Mouse (Mus musculus) neural tube, embryonic 14.5 days (tissue): ENCODE measurements around the gene Mpv17l. TPM values are rescaled to one million over a fixed set of nuclear protein-coding genes. Genes with fewer than 3 reads are reported as not detected.

Experiments
- ATAC-seq: fragments of 200-750 bp; cut with Nextera tagmentation; 2 replicates; pipeline ENCODE4 v1.8.0; 2017; ENCODE audit warnings: low read depth, mild to moderate bottlenecking, moderate TSS enrichment, moderate library complexity
- H3K27ac ChIP-seq: fragments of 300-500 bp; sonication (generic); 2 replicates; pipeline ENCODE4 v1.5.1; 2014; ENCODE audit warnings: low read depth, mild to moderate bottlenecking, control low read depth, low read length, moderate library complexity, mixed read lengths
- H3K27me3 ChIP-seq: fragments of 300-500 bp; sonication (generic); 2 replicates; pipeline ENCODE4 v1.6.1; 2014; ENCODE audit warnings: low read length; ENCODE audit not compliant: control insufficient read depth, insufficient read depth
- H3K36me3 ChIP-seq: fragments of 300-500 bp; sonication (generic); 2 replicates; pipeline ENCODE4 v1.6.1; 2014; ENCODE audit warnings: low read length, mixed read lengths; ENCODE audit not compliant: control insufficient read depth, insufficient read depth
- H3K4me1 ChIP-seq: fragments of 300-500 bp; sonication (generic); 2 replicates; pipeline ENCODE4 v1.6.1; 2014; ENCODE audit warnings: low read length; ENCODE audit not compliant: control insufficient read depth, insufficient read depth
- H3K4me2 ChIP-seq: fragments of 300-500 bp; sonication (generic); 2 replicates; pipeline ENCODE4 v1.6.1; 2014; ENCODE audit warnings: mild to moderate bottlenecking, low read depth, low read length, control low read depth
- H3K4me3 ChIP-seq: fragments of 300-500 bp; sonication (generic); 2 replicates; pipeline ENCODE4 v1.5.1; 2014; ENCODE audit warnings: low read depth, low read length, control low read depth, mixed read lengths
- H3K9ac ChIP-seq: fragments of 300-500 bp; sonication (generic); replicated peaks from 2 replicates; pipeline ENCODE4 v1.6.1; 2014; ENCODE audit warnings: low read depth, mild to moderate bottlenecking, control low read depth, low read length, mixed read lengths
- H3K9me3 ChIP-seq: fragments of 300-500 bp; sonication (generic); 2 replicates; pipeline ENCODE4 v1.6.1; 2016; ENCODE audit warnings: low read length; ENCODE audit not compliant: control insufficient read depth
- WGBS: fragments of 180-500 bp; shearing (Covaris S2); extraction: QIAGEN DNeasy Blood & Tissue Kit; methylation state at CpG from one replicate; pipeline ENCODE4 v1.1.7; 2014; 5-methylcytosine and 5-hydroxymethylcytosine counted together
- polyA plus RNA-seq: library from polyadenylated mRNA; unstranded; fragments of >200 nt; fragmentation: Nextera tagmentation; extraction: Ambion mirVana; gene quantifications from 2 replicates; pipeline ENCODE4 v1.2.1, GENCODE M21; 2014

The Mpv17l gene
- polyA plus RNA-seq, 1 experiment from 2014 or later, result 52.7 TPM

DNA sequence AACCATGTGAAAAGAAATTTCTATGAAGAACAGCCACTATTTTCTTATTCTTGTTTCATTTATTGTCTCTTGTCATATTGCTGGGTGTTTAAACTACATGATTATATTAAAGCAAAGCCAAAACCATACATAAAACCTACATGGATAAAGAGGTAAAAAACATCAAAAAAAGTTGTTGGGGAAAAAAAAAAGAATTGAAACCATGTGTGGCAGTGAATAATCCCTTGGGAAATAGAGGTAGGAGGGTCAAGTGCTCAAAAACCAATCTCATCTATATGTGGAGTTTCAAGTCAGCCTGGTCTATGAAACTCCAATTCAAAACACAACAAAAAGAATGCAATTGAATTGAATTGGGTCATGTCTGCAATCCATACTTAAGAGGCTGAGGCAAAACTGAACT, 10.1 kb upstream of the Mpv17l start:
- no peaks in the 10 kb centered on the region for H3K36me3 ChIP-seq
- H3K27me3 ChIP-seq, result no peaks in the 10 kb centered on the region
- no peak overlapping the region for H3K27ac ChIP-seq
- no peaks in the 10 kb centered on the region for H3K9me3 ChIP-seq
- H3K4me3 ChIP-seq, result no peak overlapping the region
- H3K9ac ChIP-seq, result no peak overlapping the region
- no peaks in the 10 kb centered on the region for H3K4me1 ChIP-seq
- no peak for ATAC-seq
- no peak overlapping the region for H3K4me2 ChIP-seq

DNA sequence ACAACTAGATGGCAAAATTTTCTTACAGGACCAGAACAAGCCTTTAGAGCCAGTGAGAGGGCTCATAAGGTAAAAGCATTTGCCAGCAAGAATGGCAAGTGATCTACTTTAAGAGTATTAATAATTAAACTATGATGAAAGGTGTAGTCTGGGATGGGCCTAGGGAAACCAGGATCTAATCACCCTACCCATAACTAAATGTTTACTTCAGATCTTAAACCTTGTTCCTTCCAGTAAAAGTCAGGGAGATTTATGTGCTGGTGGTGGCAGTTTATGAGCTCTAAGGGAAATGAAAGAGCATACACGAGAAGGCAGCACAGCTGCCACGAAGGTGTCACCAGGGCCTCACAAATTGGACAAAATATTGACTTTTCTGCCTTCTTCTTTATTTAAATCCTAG, 8.9 kb upstream of the Mpv17l start:
- WGBS, result 55% methylated on average over 2 of the region's 2 CpGs
- no peak overlapping the region for H3K4me2 ChIP-seq
- no peak for ATAC-seq

DNA sequence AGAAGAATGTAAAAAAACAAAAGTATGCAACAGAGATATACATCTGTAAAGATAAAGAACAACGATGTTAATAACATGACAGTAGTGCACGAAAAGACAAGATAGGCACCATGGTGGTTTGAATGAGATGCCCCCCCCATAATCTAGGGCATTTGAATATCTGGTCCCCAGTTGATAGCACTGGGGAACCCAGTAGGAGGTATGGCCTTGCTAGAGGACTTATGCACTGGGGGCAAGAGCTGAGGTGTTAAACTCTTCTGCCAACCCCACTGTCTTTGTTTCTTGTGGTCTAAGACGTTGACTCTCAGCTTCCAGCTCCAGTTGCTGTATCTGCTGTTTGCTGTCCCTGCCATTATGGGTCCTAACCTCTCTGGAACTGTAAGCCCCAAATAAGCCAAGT, 7.2 kb upstream of the Mpv17l start:
- H3K4me1 ChIP-seq, result no peaks in the 10 kb centered on the region
- no peak overlapping the region for H3K27ac ChIP-seq
- H3K9ac ChIP-seq, result no peak overlapping the region
- H3K4me2 ChIP-seq, result no peak overlapping the region
- H3K27me3 ChIP-seq, result no peaks in the 10 kb centered on the region
- ATAC-seq, result no peak
- no peaks in the 10 kb centered on the region for H3K36me3 ChIP-seq
- H3K9me3 ChIP-seq, result no peaks in the 10 kb centered on the region
- no peak overlapping the region for H3K4me3 ChIP-seq
- 89% methylated on average over 3 of the region's 3 CpGs for WGBS

More for the DNA sequence above, 8.9 kb upstream of the Mpv17l start:
- H3K27me3 ChIP-seq, result no peaks in the 10 kb centered on the region
- H3K4me1 ChIP-seq, result no peaks in the 10 kb centered on the region
- no peak overlapping the region for H3K27ac ChIP-seq
- H3K9me3 ChIP-seq, result no peaks in the 10 kb centered on the region
- H3K36me3 ChIP-seq, result no peaks in the 10 kb centered on the region
- no peak overlapping the region for H3K4me3 ChIP-seq
- no peak overlapping the region for H3K9ac ChIP-seq

DNA sequence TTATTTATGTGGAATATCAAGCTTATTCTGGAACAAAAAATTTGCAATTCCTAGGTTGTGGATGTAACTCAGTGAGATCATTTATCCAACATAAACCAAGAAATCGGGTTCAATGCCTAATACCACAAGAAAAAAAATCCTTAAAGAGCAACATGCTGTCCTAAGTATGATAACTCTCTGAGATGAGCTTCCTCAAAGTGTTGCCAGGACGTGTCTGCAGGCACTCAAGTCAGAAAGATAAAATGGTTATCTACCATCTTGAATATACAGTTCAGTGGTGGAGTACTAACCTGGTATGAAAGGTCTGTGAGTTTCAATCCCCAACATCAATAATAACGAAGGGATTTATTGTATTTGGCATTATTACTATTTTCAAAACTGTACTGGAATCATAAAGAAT, 6.6 kb upstream of the Mpv17l start:
- no peak for ATAC-seq
- Histone ChIP-seq H3K36me3 (no peaks in the 10 kb centered on the region), H3K9ac (no peak overlapping the region), H3K4me1 (0 out of 2 replicates have a peak, but pooled peaks cover under 1% of the 10 kb centered on the region), H3K27ac (no peak overlapping the region), H3K27me3 (no peaks in the 10 kb centered on the region), H3K9me3 (no peaks in the 10 kb centered on the region), H3K4me2 (no peak overlapping the region), H3K4me3 (no peak overlapping the region)
- WGBS, result 89% methylated on average over 3 of the region's 3 CpGs

DNA sequence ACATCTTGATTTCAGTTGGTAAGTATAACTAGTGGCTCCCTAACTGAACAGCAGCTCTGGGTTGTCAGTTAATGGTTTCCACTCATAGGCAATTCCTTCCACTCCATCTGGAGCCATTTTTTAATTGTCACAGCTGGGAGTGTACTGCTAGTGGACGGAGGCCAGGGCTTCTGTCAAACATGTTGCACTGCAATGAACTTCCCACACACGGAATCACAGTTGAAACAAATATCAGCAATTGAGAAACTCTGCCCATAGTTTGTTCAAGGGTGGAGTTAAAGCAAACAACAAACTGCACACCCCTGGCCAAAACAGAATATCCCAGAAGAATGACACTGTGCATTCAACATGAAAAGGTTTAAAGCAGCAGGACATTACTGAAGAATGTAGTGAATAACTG, 4.0 kb upstream of the Mpv17l start:
- no peaks in the 10 kb centered on the region for H3K36me3 ChIP-seq
- no peak overlapping the region for H3K4me2 ChIP-seq
- no peak overlapping the region for H3K9ac ChIP-seq
- no peaks in the 10 kb centered on the region for H3K27me3 ChIP-seq
- no peak overlapping the region for H3K4me3 ChIP-seq
- H3K27ac ChIP-seq, result no peak overlapping the region
- 67% methylated on average over 2 of the region's 2 CpGs for WGBS
- peaks cover 9% of the 10 kb centered on the region; the same call in 1 of the 2 replicates for H3K4me1 ChIP-seq
- ATAC-seq, result no peak
- no peaks in the 10 kb centered on the region for H3K9me3 ChIP-seq

DNA sequence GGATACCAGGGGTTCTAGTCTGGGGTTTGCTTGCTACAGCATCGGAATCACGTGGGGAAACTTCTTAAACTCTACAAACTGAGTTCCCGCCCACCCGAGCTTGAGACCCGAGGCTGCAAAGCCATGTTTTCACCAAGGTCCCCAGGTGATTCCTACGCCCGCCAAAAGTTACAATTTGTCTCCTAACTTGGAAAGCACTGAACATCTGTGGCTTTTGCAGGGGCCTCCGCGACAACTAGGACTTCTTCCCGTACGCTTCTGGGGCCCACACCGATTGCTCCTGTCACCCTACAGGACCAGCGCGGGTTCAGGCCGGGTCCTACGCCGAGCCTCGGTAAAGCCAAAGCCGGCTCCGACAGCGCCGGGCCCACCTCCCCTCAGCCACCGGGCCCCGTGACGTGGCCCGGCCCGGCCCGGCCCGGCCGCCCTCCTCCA, 547 bp upstream of the Mpv17l start:
- H3K9me3 ChIP-seq, result no peaks in the 10 kb centered on the region
- H3K27me3 ChIP-seq, result no peaks in the 10 kb centered on the region
- peak; percentile 73; the same call in 1 of the 2 replicates for ATAC-seq
- peaks cover 9% of the 10 kb centered on the region; the same call in 1 of the 2 replicates for H3K4me1 ChIP-seq
- WGBS, result 1% methylated on average over 30 of the region's 30 CpGs
- H3K36me3 ChIP-seq, result no peaks in the 10 kb centered on the region
- H3K4me3 ChIP-seq, result peak overlapping the region; percentile 93
- H3K4me2 ChIP-seq, result peak overlapping the region; percentile 75
- peak overlapping the region; percentile 69 for H3K9ac ChIP-seq
- peak overlapping the region; percentile 83 for H3K27ac ChIP-seq

DNA sequence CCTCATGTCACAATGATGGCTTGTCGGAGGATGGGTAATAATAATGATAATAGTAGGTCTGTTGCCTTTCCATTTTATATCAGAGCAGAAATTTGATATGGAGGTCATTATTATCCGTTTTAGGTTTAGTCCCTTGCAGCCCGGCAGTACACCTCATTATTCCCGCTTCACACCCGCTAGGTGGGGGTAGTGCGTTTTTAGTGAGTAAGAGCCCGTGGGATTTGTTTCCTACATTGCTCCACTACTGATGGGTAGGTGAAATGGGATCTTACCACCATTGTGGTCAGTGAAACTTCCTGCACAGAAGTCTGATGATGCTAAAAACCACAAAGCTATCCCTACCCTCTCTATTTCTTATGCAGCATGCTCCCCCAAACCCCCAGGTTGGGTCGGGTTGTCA, 527 bp downstream of the Mpv17l start:
- 6% methylated on average over 8 of the region's 8 CpGs for WGBS
- ATAC-seq, result peak; percentile 88
- H3K4me1 ChIP-seq, result peaks cover 9% of the 10 kb centered on the region; the same call in 1 of the 2 replicates

DNA sequence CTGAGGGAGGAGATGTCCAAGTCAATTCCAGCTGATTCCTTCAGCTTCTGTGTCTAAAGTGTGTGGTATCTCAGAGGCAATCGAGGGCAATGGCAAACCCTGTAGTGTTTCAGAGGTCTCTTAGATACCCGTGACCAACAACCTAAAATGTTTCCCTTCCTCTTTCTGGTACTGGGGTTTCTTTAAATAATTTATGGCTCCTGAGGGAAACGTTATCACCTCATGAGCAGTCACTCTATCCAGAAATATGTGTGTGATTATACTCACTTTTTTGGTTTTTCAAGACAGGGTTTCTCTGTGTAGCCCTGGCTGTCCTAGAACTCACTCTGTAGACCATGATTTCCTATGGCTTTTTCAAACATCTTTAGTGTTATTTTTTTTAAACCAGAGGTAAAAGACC, 4.3 kb downstream of the Mpv17l start:
- Histone ChIP-seq H3K4me1 (no peaks in the 10 kb centered on the region), H3K4me2 (no peak overlapping the region), H3K36me3 (no peaks in the 10 kb centered on the region), H3K9ac (no peak overlapping the region), H3K27ac (no peak overlapping the region), H3K9me3 (no peaks in the 10 kb centered on the region), H3K27me3 (no peaks in the 10 kb centered on the region), H3K4me3 (no peak overlapping the region)
- 88% methylated on average over 3 of the region's 3 CpGs for WGBS
- no peak for ATAC-seq

More for the DNA sequence above, 527 bp downstream of the Mpv17l start:
- no peaks in the 10 kb centered on the region for H3K36me3 ChIP-seq
- H3K4me2 ChIP-seq, result peak overlapping the region; percentile 75
- H3K9me3 ChIP-seq, result no peaks in the 10 kb centered on the region
- H3K27ac ChIP-seq, result peak overlapping the region; percentile 83
- H3K4me3 ChIP-seq, result peak overlapping the region; percentile 93
- no peaks in the 10 kb centered on the region for H3K27me3 ChIP-seq
- peak overlapping the region; percentile 69 for H3K9ac ChIP-seq

DNA sequence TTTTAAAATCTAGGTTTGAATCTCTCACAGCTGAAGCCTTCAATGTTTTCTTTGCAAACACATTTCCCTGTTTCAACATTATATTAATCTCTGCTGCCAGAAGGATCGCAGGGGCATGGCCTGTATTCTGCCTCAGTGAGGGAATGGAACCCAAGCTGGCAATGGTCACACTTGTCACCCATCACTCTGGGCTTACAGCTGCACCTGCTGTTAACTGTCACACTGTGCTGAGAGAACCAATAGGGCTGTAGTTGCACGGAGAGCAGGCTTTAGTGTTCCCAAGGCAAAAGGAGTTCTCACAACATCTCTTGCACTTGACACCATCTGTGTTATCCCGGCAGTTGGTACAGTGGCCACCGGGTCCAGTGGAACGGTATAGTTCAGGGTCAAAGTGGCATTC, 17.1 kb downstream of the Mpv17l start:
- no peak for ATAC-seq
- no peaks in the 10 kb centered on the region for H3K4me1 ChIP-seq
- H3K36me3 ChIP-seq, result no peaks in the 10 kb centered on the region
- WGBS, result 97% methylated on average over 5 of the region's 5 CpGs
- no peak overlapping the region for H3K27ac ChIP-seq
- no peak overlapping the region for H3K9ac ChIP-seq
- H3K27me3 ChIP-seq, result no peaks in the 10 kb centered on the region
- no peak overlapping the region for H3K4me2 ChIP-seq
- no peak overlapping the region for H3K4me3 ChIP-seq
- H3K9me3 ChIP-seq, result no peaks in the 10 kb centered on the region
